24 mouse cellular contexts compared by ENCODE assay signal in genomic region chr3:88085459-88085858, GRCm38 (mm10). TPM values are rescaled to one million over a fixed set of nuclear protein-coding genes. Genes with fewer than 3 reads are reported as not detected.
DNase-seq lines count a peak whose midpoint lies in the region; ATAC-seq and TF ChIP-seq lines count a peak whose summit lies in the region.
"Had no signal": no experiment of that assay in that cellular context is flagged by ENCODE, and none has a peak within 500 bp of the region (broad histone marks: within the 10 kb centered on the region; RNA-seq: fewer than 3 reads in every experiment).

No protein-coding gene starts in this region.

- H3K27me3 ChIP-seq in hindbrain, embryonic 13.5 days, result no peaks in the 10 kb centered on the region
- no peaks in the 10 kb centered on the region for H3K27me3 ChIP-seq in hindbrain, embryonic 12.5 days
- H3K27me3 ChIP-seq in embryonic facial prominence, embryonic 12.5 days, result no peaks in the 10 kb centered on the region
- no peaks in the 10 kb centered on the region for H3K27me3 ChIP-seq in embryonic facial prominence, embryonic 13.5 days
- no peaks in the 10 kb centered on the region for H3K27me3 ChIP-seq in embryonic facial prominence, embryonic 15.5 days
- no peaks in the 10 kb centered on the region for H3K27me3 ChIP-seq in forebrain, embryonic 12.5 days

- H3K4me2 ChIP-seq in hindbrain, embryonic 13.5 days, result no peak overlapping the region
- no peak overlapping the region for H3K4me2 ChIP-seq in hindbrain, embryonic 12.5 days (replicated peaks)
- no peak overlapping the region for H3K4me2 ChIP-seq in embryonic facial prominence, embryonic 12.5 days (replicated peaks)
- no peak overlapping the region for H3K4me2 ChIP-seq in embryonic facial prominence, embryonic 13.5 days
- H3K4me2 ChIP-seq in embryonic facial prominence, embryonic 15.5 days (replicated peaks), result no peak overlapping the region
- H3K4me2 ChIP-seq in forebrain, embryonic 12.5 days, result no peak overlapping the region

- peaks cover 18% of the 10 kb centered on the region for H3K4me1 ChIP-seq in hindbrain, embryonic 13.5 days (replicated peaks)
- peaks cover 13% of the 10 kb centered on the region for H3K4me1 ChIP-seq in hindbrain, embryonic 12.5 days
- H3K4me1 ChIP-seq in embryonic facial prominence, embryonic 12.5 days, result peaks cover 12% of the 10 kb centered on the region
- peaks cover 16% of the 10 kb centered on the region for H3K4me1 ChIP-seq in embryonic facial prominence, embryonic 13.5 days
- H3K4me1 ChIP-seq in embryonic facial prominence, embryonic 15.5 days, result peaks cover 18% of the 10 kb centered on the region
- H3K4me1 ChIP-seq in forebrain, embryonic 12.5 days, result peaks cover 18% of the 10 kb centered on the region
- peaks cover 2% of the 10 kb centered on the region; the same call in 1 of the 2 replicates for H3K4me1 ChIP-seq in lung, adult 2 months (ENCODE audit: control insufficient read depth, insufficient read depth, low read length)

- 94% methylated on average over 8 of the region's 9 CpGs for WGBS in hindbrain, embryonic 13.5 days
- 91% methylated on average over 3 of the region's 9 CpGs for WGBS in hindbrain, embryonic 12.5 days
- 52% methylated on average over 2 of the region's 9 CpGs for WGBS in embryonic facial prominence, embryonic 12.5 days
- WGBS in embryonic facial prominence, embryonic 13.5 days, result 43% methylated on average over 3 of the region's 9 CpGs
- WGBS in embryonic facial prominence, embryonic 15.5 days, result 77% methylated on average over 9 of the region's 9 CpGs
- 84% methylated on average over 5 of the region's 9 CpGs for WGBS in forebrain, embryonic 12.5 days
- 92% methylated on average over 9 of the region's 9 CpGs for WGBS in lung, adult 2 months

- TF ChIP-seq CTCF in lung, adult 2 months (IDR thresholded peaks at IDR 0.05; ENCODE audit: insufficient read depth, low read length), result no peak

- H3K9ac ChIP-seq in hindbrain, embryonic 13.5 days, result 0 out of 2 replicates have a peak overlapping the region, but pooled peaks have one; percentile 24
- H3K9ac ChIP-seq in hindbrain, embryonic 12.5 days, result no peak overlapping the region
- H3K9ac ChIP-seq in embryonic facial prominence, embryonic 12.5 days, result no peak overlapping the region
- no peak overlapping the region for H3K9ac ChIP-seq in embryonic facial prominence, embryonic 13.5 days
- H3K9ac ChIP-seq in embryonic facial prominence, embryonic 15.5 days, result no peak overlapping the region
- no peak overlapping the region for H3K9ac ChIP-seq in forebrain, embryonic 12.5 days

- ATAC-seq in hindbrain, embryonic 13.5 days (ENCODE audit: low FRiP score), result no peak
- no peak for ATAC-seq in hindbrain, embryonic 12.5 days (ENCODE audit: low FRiP score)
- ATAC-seq in embryonic facial prominence, embryonic 12.5 days (ENCODE audit: insufficient number of reproducible peaks, insufficient read depth, low FRiP score, low TSS enrichment), result no peak
- ATAC-seq in embryonic facial prominence, embryonic 13.5 days (ENCODE audit: insufficient number of reproducible peaks, insufficient read depth, low FRiP score, low TSS enrichment, low read depth), result no peak
- no peak for ATAC-seq in embryonic facial prominence, embryonic 15.5 days (ENCODE audit: insufficient number of reproducible peaks, low FRiP score, low TSS enrichment, low read depth)
- no peak for ATAC-seq in forebrain, embryonic 12.5 days (ENCODE audit: low FRiP score)
- ATAC-seq: forebrain, embryonic 14.5 days; forebrain, embryonic 16.5 days had no signal

- no peak for DNase-seq in adrenal gland, postnatal 14 days
- DNase-seq in lung, adult 2 months, result no peak
- DNase-seq: adrenal gland, adult 2 months; adrenal gland, postnatal 10 days; adrenal gland, postnatal 36 days; cerebellum, adult 11-12 months; cerebellum, adult 2 months; cerebellum, adult 9-10 months; cerebellum, postnatal 10 days; cerebellum, postnatal 25 days had no signal

- no peak overlapping the region for H3K27ac ChIP-seq in hindbrain, embryonic 13.5 days
- H3K27ac ChIP-seq in hindbrain, embryonic 12.5 days, result no peak overlapping the region
- 0 out of 2 replicates have a peak overlapping the region, but pooled peaks have one; percentile 7 for H3K27ac ChIP-seq in embryonic facial prominence, embryonic 12.5 days
- 0 out of 2 replicates have a peak overlapping the region, but pooled peaks have one; percentile 64 for H3K27ac ChIP-seq in embryonic facial prominence, embryonic 13.5 days
- peak overlapping the region; percentile 39; the same call in 1 of the 2 replicates for H3K27ac ChIP-seq in embryonic facial prominence, embryonic 15.5 days (replicated peaks)
- no peak overlapping the region for H3K27ac ChIP-seq in forebrain, embryonic 12.5 days

- no peak for TF ChIP-seq POLR2A in lung, adult 2 months (IDR thresholded peaks at IDR 0.05; ENCODE audit: borderline replicate concordance, extremely low read depth, low read depth, low read length)

- no peaks in the 10 kb centered on the region; the same call in 1 of the 2 replicates for H3K36me3 ChIP-seq in hindbrain, embryonic 13.5 days
- peaks cover 8% of the 10 kb centered on the region for H3K36me3 ChIP-seq in hindbrain, embryonic 12.5 days
- H3K36me3 ChIP-seq in embryonic facial prominence, embryonic 12.5 days, result peaks cover 32% of the 10 kb centered on the region
- peaks cover 40% of the 10 kb centered on the region for H3K36me3 ChIP-seq in embryonic facial prominence, embryonic 13.5 days
- H3K36me3 ChIP-seq in embryonic facial prominence, embryonic 15.5 days, result peaks cover 36% of the 10 kb centered on the region
- H3K36me3 ChIP-seq in forebrain, embryonic 12.5 days (replicated peaks), result peaks cover 31% of the 10 kb centered on the region

- H3K9me3 ChIP-seq in hindbrain, embryonic 13.5 days, result no peaks in the 10 kb centered on the region
- H3K9me3 ChIP-seq in hindbrain, embryonic 12.5 days (replicated peaks), result no peaks in the 10 kb centered on the region
- H3K9me3 ChIP-seq in embryonic facial prominence, embryonic 12.5 days, result no peaks in the 10 kb centered on the region
- no peaks in the 10 kb centered on the region for H3K9me3 ChIP-seq in embryonic facial prominence, embryonic 13.5 days
- no peaks in the 10 kb centered on the region for H3K9me3 ChIP-seq in embryonic facial prominence, embryonic 15.5 days (replicated peaks)
- H3K9me3 ChIP-seq in forebrain, embryonic 12.5 days, result no peaks in the 10 kb centered on the region

- H3K4me3 ChIP-seq in hindbrain, embryonic 13.5 days, result no peak overlapping the region
- no peak overlapping the region for H3K4me3 ChIP-seq in hindbrain, embryonic 12.5 days
- H3K4me3 ChIP-seq in embryonic facial prominence, embryonic 12.5 days, result no peak overlapping the region
- H3K4me3 ChIP-seq in embryonic facial prominence, embryonic 13.5 days, result no peak overlapping the region
- no peak overlapping the region for H3K4me3 ChIP-seq in embryonic facial prominence, embryonic 15.5 days (replicated peaks)
- H3K4me3 ChIP-seq in forebrain, embryonic 12.5 days (replicated peaks), result no peak overlapping the region
- no peak overlapping the region for H3K4me3 ChIP-seq in lung, adult 2 months (replicated peaks; ENCODE audit: extremely low read depth, low read depth, low read length)

RNA-seq across cellular contexts. Expression of gene Iqgap3, which starts 3.7 kb away (rescaled TPM):
- polyA plus RNA-seq in hindbrain, embryonic 13.5 days (2015; fragmentation: Nextera tagmentation; extraction: Ambion mirVana), result 3.2 and 3.6 TPM in 2 replicates
- 14.7 and 14.9 TPM in 2 replicates for polyA plus RNA-seq in hindbrain, embryonic 12.5 days (2016; fragmentation: Nextera tagmentation; extraction: Ambion mirVana)
- 24.4 and 25.8 TPM in 2 replicates for polyA plus RNA-seq in embryonic facial prominence, embryonic 12.5 days (2016; fragmentation: Nextera tagmentation; extraction: Ambion mirVana)
- 20.1 and 22.8 TPM in 2 replicates for polyA plus RNA-seq in embryonic facial prominence, embryonic 13.5 days (2015; fragmentation: Nextera tagmentation; extraction: Ambion mirVana)
- polyA plus RNA-seq in embryonic facial prominence, embryonic 15.5 days (2015; fragmentation: Nextera tagmentation; extraction: Ambion mirVana), result 15.9 and 16.8 TPM in 2 replicates
- polyA plus RNA-seq in forebrain, embryonic 12.5 days (2016; fragmentation: Nextera tagmentation; extraction: Ambion mirVana), result 24.9 and 27.3 TPM in 2 replicates
- 7.3 and 8.0 TPM in 2 replicates for total RNA-seq in adrenal gland, postnatal 14 days (2021)
- 1.8 and 2.5 TPM in 2 replicates for polyA plus RNA-seq in lung, adult 2 months (2012; rRNA removed)

RNA-seq across cellular contexts. Expression of gene Ttc24, which starts 7.4 kb away (rescaled TPM):
- not detected in 2 replicates for polyA plus RNA-seq in hindbrain, embryonic 13.5 days (2015; fragmentation: Nextera tagmentation; extraction: Ambion mirVana)
- polyA plus RNA-seq in hindbrain, embryonic 12.5 days (2016; fragmentation: Nextera tagmentation; extraction: Ambion mirVana), result 0.36 TPM in 1 of 2 replicates, not detected in the other
- polyA plus RNA-seq in embryonic facial prominence, embryonic 12.5 days (2016; fragmentation: Nextera tagmentation; extraction: Ambion mirVana), result 0.32 and 0.46 TPM in 2 replicates
- polyA plus RNA-seq in embryonic facial prominence, embryonic 13.5 days (2015; fragmentation: Nextera tagmentation; extraction: Ambion mirVana), result 0.11 and 0.19 TPM in 2 replicates
- 0.35 and 0.52 TPM in 2 replicates for polyA plus RNA-seq in embryonic facial prominence, embryonic 15.5 days (2015; fragmentation: Nextera tagmentation; extraction: Ambion mirVana)
- 0.08 and 0.14 TPM in 2 replicates for polyA plus RNA-seq in forebrain, embryonic 12.5 days (2016; fragmentation: Nextera tagmentation; extraction: Ambion mirVana)
- total RNA-seq in adrenal gland, postnatal 14 days (2021), result not detected in 2 replicates
- polyA plus RNA-seq in lung, adult 2 months (2012; rRNA removed), result not detected in 2 replicates
- total RNA-seq: adrenal gland, adult 2 months; adrenal gland, postnatal 10 days; adrenal gland, postnatal 36 days; ES-E14; MEL had no signal
- polyA plus RNA-seq: adrenal gland, adult 2 months; C2C12; cerebellum, adult 2 months; cortical plate, adult 2 months; forebrain, embryonic 11.5 days; forebrain, embryonic 14.5 days; forebrain, embryonic 16.5 days; frontal cortex, adult 2 months had no signal

RNA-seq across cellular contexts. Expression of gene Naxe, which starts 27.2 kb away (rescaled TPM):
- 151 and 163 TPM in 2 replicates for polyA plus RNA-seq in hindbrain, embryonic 13.5 days (2015; fragmentation: Nextera tagmentation; extraction: Ambion mirVana)
- polyA plus RNA-seq in hindbrain, embryonic 12.5 days (2016; fragmentation: Nextera tagmentation; extraction: Ambion mirVana), result 135 and 137 TPM in 2 replicates
- polyA plus RNA-seq in embryonic facial prominence, embryonic 12.5 days (2016; fragmentation: Nextera tagmentation; extraction: Ambion mirVana), result 183 and 187 TPM in 2 replicates
- polyA plus RNA-seq in embryonic facial prominence, embryonic 13.5 days (2015; fragmentation: Nextera tagmentation; extraction: Ambion mirVana), result 208 and 210 TPM in 2 replicates
- polyA plus RNA-seq in embryonic facial prominence, embryonic 15.5 days (2015; fragmentation: Nextera tagmentation; extraction: Ambion mirVana), result 196 and 197 TPM in 2 replicates
- polyA plus RNA-seq in forebrain, embryonic 12.5 days (2016; fragmentation: Nextera tagmentation; extraction: Ambion mirVana), result 121 and 132 TPM in 2 replicates
- 135 and 138 TPM in 2 replicates for total RNA-seq in adrenal gland, postnatal 14 days (2021)
- polyA plus RNA-seq in lung, adult 2 months (2012; rRNA removed), result 90.5 and 117 TPM in 2 replicates

RNA-seq across cellular contexts. Expression of gene Gpatch4, which starts 42.6 kb away (rescaled TPM):
- 27.4 and 30.6 TPM in 2 replicates for polyA plus RNA-seq in hindbrain, embryonic 13.5 days (2015; fragmentation: Nextera tagmentation; extraction: Ambion mirVana)
- 28.0 and 28.3 TPM in 2 replicates for polyA plus RNA-seq in hindbrain, embryonic 12.5 days (2016; fragmentation: Nextera tagmentation; extraction: Ambion mirVana)
- 32.7 and 34.6 TPM in 2 replicates for polyA plus RNA-seq in embryonic facial prominence, embryonic 12.5 days (2016; fragmentation: Nextera tagmentation; extraction: Ambion mirVana)
- polyA plus RNA-seq in embryonic facial prominence, embryonic 13.5 days (2015; fragmentation: Nextera tagmentation; extraction: Ambion mirVana), result 34.0 and 38.5 TPM in 2 replicates
- 28.5 and 35.8 TPM in 2 replicates for polyA plus RNA-seq in embryonic facial prominence, embryonic 15.5 days (2015; fragmentation: Nextera tagmentation; extraction: Ambion mirVana)
- polyA plus RNA-seq in forebrain, embryonic 12.5 days (2016; fragmentation: Nextera tagmentation; extraction: Ambion mirVana), result 31.4 and 32.0 TPM in 2 replicates
- 15.7 and 22.5 TPM in 2 replicates for total RNA-seq in adrenal gland, postnatal 14 days (2021)
- polyA plus RNA-seq in lung, adult 2 months (2012; rRNA removed), result 5.7 and 7.2 TPM in 2 replicates

RNA-seq across cellular contexts. Expression of gene Mef2d, which starts 56.7 kb away (rescaled TPM):
- 14.5 and 14.8 TPM in 2 replicates for polyA plus RNA-seq in hindbrain, embryonic 13.5 days (2015; fragmentation: Nextera tagmentation; extraction: Ambion mirVana)
- 17.7 and 20.7 TPM in 2 replicates for polyA plus RNA-seq in hindbrain, embryonic 12.5 days (2016; fragmentation: Nextera tagmentation; extraction: Ambion mirVana)
- polyA plus RNA-seq in embryonic facial prominence, embryonic 12.5 days (2016; fragmentation: Nextera tagmentation; extraction: Ambion mirVana), result 16.9 and 17.7 TPM in 2 replicates
- 18.1 and 18.2 TPM in 2 replicates for polyA plus RNA-seq in embryonic facial prominence, embryonic 13.5 days (2015; fragmentation: Nextera tagmentation; extraction: Ambion mirVana)
- polyA plus RNA-seq in embryonic facial prominence, embryonic 15.5 days (2015; fragmentation: Nextera tagmentation; extraction: Ambion mirVana), result 31.0 and 31.1 TPM in 2 replicates
- polyA plus RNA-seq in forebrain, embryonic 12.5 days (2016; fragmentation: Nextera tagmentation; extraction: Ambion mirVana), result 17.7 and 20.3 TPM in 2 replicates
- 92.9 and 98.4 TPM in 2 replicates for total RNA-seq in adrenal gland, postnatal 14 days (2021)
- 87.0 and 94.3 TPM in 2 replicates for polyA plus RNA-seq in lung, adult 2 months (2012; rRNA removed)

Comparison
In these comparisons a context has a peak if more than half of its experiments do, and no peak if none do; other contexts are left out.
1. H3K27ac ChIP-seq: peak in embryonic facial prominence, embryonic 12.5 days (single experiment), embryonic facial prominence, embryonic 13.5 days (single experiment) and embryonic facial prominence, embryonic 15.5 days (single experiment); none in hindbrain, embryonic 13.5 days (single experiment), hindbrain, embryonic 12.5 days (single experiment) and forebrain, embryonic 12.5 days (single experiment).